Mouse (Mus musculus): ENCODE data around the gene Myo6. TPM values are rescaled to one million over a fixed set of nuclear protein-coding genes. Genes with fewer than 3 reads are reported as not detected.

Gene Myo6
- total RNA-seq, 4 experiments from 2014 or later: 84.7 to 105 (median 97.0) TPM

DNA sequence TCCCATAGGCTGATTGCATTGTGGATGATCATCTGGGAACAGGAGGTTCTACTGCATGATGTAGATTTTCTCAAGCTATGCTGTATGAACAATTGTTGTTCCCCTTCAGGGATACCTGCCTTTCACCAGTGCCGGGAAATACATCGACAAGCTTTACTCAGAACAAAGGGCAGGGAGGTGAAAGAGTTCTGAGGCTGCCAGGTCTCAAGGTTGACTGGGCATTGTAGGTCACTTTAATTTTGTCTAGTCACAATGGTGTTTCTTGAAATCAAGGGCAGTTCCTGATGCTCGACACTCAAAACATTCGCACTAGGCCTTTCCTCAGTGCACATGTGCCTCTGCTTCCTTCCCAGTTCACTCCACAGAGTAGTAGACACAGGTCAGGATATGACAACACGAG, 15.9 kb downstream of the Myo6 start:
- no peak for DNase-seq (ENCODE audit: low spot score in 2 of 2)

- no peak for DNase-seq (ENCODE audit: low spot score in 2 of 2)
Measured at GRCm38 (mm10) chr9:80181692-80182091, 16.9 kb downstream of the Myo6 start.

DNA sequence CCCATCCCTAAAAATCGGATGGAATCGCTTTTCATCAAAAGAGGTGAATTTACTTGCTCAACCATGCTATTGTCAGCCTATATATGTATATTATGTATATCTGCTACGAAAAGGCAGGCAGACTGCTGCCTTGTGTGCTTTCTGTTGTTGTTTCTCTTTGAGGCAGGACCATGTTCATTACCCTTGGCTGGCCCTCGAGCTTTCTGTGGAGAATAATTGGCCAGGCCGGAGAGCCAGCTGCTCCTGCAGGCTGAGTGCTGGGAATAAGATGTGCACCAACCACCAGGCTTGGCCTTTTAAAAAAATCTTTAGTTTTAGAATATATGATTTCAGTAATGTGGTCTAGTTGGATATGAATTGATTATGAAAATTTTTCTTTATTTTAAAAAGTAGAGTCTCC, 19.3 kb downstream of the Myo6 start:
- DNase-seq (ENCODE audit: low spot score in 2 of 2): no peak

- no peak for DNase-seq (ENCODE audit: low spot score in 2 of 2)
Measured at GRCm38 (mm10) chr9:80185737-80186136, 20.9 kb downstream of the Myo6 start.

GRCm38 (mm10) chr9:80186693-80187092, 21.9 kb downstream of the Myo6 start:
- DNase-seq (ENCODE audit: low spot score in 2 of 2): no peak

DNA sequence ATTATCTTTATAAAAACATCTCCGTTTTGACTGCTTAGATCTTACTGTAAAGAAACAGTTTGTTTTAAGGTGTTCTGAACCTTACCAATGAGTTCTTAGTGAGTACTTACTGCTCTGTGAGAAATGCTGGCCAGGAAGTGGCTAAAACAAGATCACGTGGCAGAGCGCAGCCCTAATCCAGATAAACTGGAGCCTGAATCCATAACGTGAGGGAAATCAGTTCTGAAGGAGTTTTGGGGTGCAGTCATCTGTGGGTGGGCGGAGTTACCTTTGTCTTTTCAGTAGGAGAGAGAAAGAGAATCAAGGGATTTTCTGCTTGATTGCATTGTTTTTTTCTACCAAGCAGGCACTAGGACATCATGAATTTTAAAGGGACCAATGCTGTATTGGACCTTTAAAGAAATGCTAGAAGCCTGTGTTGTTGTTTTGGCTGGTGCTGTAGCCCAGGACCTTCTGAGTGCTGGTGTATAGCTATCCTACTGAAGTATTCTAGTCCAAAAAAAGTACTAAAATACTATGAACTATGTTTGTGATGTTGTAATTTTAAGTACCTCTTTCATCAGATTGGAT, 23.6 kb downstream of the Myo6 start:
- DNase-seq (ENCODE audit: low spot score in 2 of 2): no peak

DNA sequence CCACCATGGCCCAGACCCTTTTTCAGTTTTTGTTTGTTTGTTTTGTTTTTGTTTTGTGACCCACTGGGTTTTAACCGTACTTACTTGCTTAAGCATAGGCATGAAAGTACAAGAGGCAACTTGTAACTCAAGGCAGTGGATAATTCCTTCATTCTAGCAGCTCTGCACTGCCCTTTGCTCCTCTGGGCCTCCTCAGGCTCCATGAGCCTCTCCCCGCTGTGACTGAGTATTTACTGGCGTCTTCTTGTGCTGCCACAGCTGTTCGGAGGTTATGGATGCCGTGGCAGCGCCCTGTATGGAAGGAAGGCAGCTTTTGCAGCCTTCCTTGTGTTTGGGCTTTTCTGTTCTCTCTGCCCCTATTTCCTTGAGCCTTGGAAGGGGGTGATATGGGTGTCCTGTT, 26.4 kb downstream of the Myo6 start:
- DNase-seq (ENCODE audit: low spot score in 2 of 2): no peak

GRCm38 (mm10) chr9:80192324-80192723, 27.5 kb downstream of the Myo6 start:
- no peak for DNase-seq (ENCODE audit: low spot score in 2 of 2)

DNA sequence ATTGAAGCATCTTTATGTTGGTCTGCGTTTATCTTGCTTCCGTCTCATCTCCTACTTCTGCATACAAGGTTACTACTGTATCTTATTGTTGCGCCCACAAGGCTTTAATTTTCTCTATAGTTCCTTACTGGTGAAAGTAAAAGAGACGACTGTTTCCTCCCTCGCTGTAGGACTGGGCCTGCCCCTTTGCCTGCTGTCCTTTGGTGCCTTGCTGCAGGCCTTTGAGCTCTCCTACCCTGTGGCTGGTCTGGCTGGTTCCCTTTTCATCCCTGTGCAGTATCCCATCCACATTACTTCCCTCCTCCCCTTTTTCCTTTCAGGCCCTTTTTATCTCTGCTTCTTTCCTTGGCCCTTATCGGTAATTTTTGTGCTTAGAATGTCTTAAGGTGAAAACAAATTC, 29.6 kb downstream of the Myo6 start:
- no peak for DNase-seq (ENCODE audit: low spot score in 2 of 2)

DNA sequence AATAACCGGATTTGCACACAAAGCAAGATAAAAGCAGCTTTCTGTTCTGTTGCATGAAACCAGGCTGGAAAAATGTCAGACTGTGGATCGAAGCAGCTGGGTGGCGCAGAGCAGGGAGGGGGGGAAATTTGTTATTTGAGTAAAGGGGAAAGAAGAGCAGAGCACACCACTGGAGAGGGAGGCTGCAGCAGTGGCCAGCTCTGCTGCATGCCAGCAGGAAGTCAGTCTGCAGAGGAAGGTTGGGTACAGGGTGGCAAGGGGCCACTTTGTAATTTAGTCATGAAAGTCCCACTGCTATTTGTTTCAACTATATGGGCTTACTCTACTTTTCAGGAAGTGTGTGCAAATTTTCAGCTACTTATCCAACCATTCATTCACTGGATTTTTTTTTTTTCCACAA, 31.3 kb downstream of the Myo6 start:
- DNase-seq (ENCODE audit: low spot score in 2 of 2): no peak

GRCm38 (mm10) chr9:80197233-80197632, 32.4 kb downstream of the Myo6 start:
- no peak for DNase-seq (ENCODE audit: low spot score in 2 of 2)

DNA sequence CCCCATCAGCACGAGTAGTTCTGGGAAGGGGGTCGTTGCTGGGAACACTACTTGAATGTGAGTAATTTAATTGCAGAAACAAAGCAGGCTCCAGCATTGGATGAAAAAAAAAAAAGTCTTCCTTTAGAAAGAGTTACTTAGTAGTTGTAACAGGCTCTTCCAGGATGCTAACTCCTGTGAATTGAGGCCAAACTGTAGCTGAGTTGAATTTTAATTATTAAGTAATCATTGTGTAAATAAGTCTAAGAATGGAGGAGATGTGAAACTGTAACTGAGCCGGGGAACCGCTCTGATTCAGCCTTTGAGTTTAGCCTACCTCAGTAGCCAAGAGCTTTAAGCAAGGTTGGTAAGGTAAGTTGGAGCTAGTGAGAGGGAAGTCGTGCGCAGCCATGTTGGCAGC, 36.0 kb downstream of the Myo6 start:
- DNase-seq (ENCODE audit: low spot score in 2 of 2): no peak

DNA sequence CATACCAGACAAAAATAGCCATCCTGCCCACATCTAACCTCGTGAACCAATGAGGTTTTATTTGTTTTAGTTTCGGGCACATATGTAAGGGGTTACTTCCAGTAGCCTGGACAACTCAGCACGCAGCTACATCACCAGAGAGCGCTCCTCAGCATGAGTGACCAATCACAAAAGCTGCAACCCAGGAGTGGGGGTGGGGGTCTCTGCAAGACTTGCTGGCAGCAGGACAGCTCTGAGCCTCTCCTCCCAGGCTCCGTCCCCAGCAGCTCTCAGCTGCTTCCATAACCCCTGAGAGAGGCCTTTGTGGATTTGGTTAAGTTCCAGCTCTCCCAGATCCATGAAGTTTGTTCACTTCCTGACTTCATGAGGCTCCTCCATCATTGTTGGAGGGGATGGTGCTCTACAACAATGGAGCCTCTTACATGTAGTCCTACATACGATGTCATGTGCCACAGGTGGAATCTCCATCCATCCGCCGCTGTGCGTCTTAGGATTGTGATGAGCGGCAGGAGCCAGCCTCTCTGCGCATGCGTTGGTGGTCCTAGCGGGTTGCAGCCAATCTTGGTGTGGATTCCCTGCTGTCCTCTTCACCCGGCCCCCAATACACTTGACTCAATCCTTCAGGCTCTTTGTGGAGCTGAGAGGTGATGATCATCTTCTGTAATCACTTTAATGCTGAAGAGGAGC, 37.7 kb downstream of the Myo6 start:
- DNase-seq (ENCODE audit: low spot score in 2 of 2): no peak

DNA sequence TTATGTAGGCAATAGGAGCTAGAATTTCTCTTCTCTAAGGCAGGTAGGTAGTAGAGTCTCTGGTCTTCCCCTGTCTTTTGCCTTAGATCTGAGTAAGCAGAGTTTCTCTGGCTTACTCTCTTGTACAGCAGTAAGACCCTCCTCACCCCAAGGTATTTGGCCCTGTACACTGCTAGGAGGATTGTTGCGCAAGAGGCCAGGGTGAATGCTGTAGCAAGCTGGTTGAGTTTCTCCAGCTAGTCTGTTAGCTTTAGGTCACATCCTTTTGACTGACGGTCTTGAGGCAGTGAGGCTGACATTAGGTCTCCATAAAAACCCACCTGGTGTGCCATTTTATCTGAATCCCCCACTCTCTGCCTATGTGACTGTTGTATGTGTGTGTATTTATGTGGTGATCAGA, 43.9 kb downstream of the Myo6 start:
- no peak for DNase-seq (ENCODE audit: low spot score in 2 of 2)

- no peak for DNase-seq (ENCODE audit: low spot score in 2 of 2)
Measured at GRCm38 (mm10) chr9:80209459-80209858, 44.6 kb downstream of the Myo6 start.

- no peak for DNase-seq (ENCODE audit: low spot score in 2 of 2)
Measured at GRCm38 (mm10) chr9:80210096-80210495, 45.3 kb downstream of the Myo6 start.

- DNase-seq (ENCODE audit: low spot score in 2 of 2): no peak
Measured at GRCm38 (mm10) chr9:80213428-80213827, 48.6 kb downstream of the Myo6 start.

DNA sequence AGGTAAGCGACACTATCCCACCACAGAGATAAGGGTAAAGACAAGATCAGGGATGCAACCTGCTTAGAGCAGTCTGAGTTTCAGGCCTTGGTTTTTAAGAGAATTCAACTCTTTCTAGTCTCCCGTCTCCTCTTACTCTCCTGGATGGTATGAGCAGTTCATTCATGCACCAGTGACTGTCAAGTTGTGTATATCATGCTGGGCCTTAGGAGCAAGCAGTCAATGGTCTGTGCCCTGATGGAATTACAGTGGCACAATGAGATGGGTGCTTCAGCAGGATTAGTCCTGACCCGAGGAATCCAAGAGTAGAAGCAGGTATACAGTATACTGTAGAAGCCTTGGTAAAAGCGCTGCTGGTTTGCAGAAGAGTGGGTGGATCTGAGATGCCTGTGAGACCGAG, 50.7 kb downstream of the Myo6 start:
- DNase-seq (ENCODE audit: low spot score in 2 of 2): no peak

DNA sequence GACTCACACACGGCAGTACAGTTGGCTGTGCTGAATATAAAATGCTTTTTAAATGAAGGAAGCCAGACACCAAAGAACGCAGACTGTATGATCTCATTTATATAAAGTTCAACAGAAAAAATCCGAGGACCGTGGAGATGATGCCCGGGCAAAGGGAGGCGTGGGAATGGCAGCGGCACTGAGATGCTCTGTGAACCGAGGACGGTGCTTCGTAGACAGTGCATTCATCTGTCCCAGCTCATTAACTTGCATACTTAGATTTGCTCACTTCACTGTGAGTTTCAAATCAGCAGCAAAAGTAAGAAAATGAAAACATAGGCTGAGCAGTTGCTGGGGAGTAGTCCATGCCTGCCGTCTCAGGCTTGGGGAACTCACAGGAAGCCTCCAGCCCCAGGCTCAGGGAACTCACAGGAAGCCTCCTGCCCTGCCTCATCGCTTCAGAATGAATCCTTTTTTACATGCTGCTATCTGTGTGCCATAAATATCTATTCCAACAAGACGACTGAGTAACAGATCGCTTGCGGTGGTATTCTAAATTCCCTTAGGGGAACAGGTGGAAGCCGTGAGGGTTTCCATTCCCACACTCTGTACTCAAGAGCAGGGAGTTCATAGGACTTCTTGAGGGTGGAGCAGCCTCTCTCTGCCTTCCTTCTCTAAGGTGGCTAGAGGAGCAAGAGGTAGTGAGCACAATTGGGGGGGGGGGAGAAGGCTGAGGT, 52.1 kb downstream of the Myo6 start:
- DNase-seq (ENCODE audit: low spot score in 2 of 2): no peak

DNA sequence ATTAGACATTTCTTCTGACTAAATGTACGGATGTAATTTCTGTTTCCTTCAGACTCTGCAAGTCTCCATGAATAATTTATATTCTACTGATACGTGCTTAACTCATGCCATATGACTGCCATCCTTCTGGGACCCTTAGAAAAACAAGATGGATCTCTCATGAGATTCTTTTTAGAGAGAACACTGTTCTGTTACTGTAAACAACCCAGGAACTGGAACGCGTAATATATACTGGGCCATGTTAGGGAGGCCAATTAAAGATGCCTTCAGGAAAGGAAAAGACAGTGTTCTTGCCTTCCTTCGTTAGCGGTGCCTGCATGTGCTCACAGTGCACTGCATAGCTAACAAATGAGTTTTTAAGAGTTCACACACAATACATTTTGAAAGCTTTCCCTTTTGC, 53.9 kb downstream of the Myo6 start:
- DNase-seq (ENCODE audit: low spot score in 2 of 2): no peak

DNA sequence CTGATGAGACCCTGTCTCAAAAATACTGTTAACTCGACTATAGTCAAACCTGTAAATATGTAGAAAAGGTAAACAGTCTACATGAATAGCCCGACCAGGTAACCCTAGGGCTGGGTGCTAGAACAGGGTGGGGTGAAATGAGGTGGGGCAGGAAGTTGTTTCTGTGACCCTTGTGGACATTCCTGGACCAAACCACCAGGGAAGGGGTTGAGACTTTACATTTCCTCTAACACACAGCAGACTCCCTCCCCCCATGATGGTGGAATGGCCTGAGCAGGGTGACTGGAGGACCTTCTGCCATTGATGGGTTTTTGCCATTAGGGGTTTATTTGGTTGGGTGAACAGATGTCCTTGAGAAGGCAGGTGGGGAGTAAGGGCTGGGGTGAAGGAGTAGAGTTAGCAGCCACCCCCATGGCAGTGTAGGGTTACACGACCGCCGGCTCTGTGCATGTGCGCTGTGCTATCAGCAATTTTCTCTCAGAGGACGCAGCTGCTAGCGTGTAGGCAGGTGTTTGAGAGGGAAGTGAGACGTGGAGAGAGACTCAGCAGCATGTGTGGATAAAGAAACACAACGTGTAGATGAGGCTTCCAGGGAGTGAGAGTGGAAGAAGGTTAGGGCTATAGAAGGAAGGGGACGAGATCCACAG, 59.3 kb downstream of the Myo6 start:
- no peak for DNase-seq (ENCODE audit: low spot score in 2 of 2)

DNA sequence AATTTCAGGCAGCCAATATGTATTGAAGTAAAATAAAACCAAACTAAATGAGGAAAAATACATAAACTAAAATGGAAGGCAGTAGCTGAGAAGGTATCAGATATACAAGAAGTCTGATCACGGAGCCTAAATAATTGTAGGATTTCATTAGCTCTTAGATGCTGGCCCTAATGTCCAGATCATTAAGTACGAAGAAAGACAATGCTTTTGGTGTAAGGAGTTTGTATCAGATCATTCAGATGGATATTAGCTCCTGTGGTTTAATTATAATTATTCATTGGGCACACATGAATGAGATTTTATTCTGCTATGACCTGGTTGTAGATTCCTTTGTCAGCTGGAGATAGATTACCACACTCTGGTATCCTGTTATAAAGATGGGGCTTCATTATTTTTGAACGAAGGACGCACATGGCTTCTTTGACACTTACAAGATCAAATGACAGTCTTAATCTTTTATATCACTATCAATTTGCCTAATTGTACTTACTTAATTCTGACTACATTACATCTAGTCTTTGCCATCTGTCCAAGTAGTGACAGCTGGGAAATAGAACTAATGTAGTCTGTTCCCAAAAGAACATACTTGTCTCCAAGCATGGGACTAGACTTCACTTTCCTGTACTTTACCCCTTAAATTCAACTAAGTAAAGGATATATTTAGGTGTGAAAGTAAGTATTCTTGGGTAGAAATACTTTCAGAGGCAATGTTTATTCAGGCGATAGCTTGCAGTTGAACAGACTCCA, 61.9 kb downstream of the Myo6 start:
- no peak for DNase-seq (ENCODE audit: low spot score in 2 of 2)

Data from layer of hippocampus, adult 8-10 months (tissue).